Mouse (Mus musculus) inflammation-experienced regulatory T-cells, adult 16 weeks (primary cell): ENCODE measurements around the gene Retsat. TPM values are rescaled to one million over a fixed set of nuclear protein-coding genes. Genes with fewer than 3 reads are reported as not detected.

Experiments used
- polyA plus RNA-seq: library from polyadenylated mRNA; unstranded; fragments of 100-300 nt; shearing (Covaris generic); gene quantifications from one replicate; pipeline ENCODE4 v1.2.1, GENCODE M21; 2017

Gene Retsat
- polyA plus RNA-seq: 5.3 TPM

GRCm38 (mm10) chr6:72597956-72598753 is at the start of gene Retsat, which contains the start of gene Elmod3:
TSS of gene Retsat (plus strand) at chr6:72598475.
TSS of gene Elmod3 (minus strand) at chr6:72598413.

GRCm38 (mm10) chr6:72616643-72617288 is 18.5 kb downstream of the Retsat start, which contains the start of gene Tgoln1:
TSS of gene Tgoln1 (minus strand) at chr6:72617000.

Other genes starting within 250 kb of the Retsat start
- gene Tmem150a, start 243.0 kb upstream of the Retsat start, polyA plus RNA-seq: 0.59 TPM
- gene Rnf181, start 231.5 kb upstream of the Retsat start, polyA plus RNA-seq: 157 TPM
- 64.9 TPM for gene Vamp5, start 218.0 kb upstream of the Retsat start, polyA plus RNA-seq
- 303 TPM for gene Vamp8, start 207.8 kb upstream of the Retsat start, polyA plus RNA-seq
- gene Ggcx, start 184.2 kb upstream of the Retsat start, polyA plus RNA-seq: 12.6 TPM
- gene Mat2a, start 158.9 kb upstream of the Retsat start, polyA plus RNA-seq: 449 TPM
- not detected for gene Sh2d6, start 76.8 kb upstream of the Retsat start, polyA plus RNA-seq
- gene Capg, start 54.1 kb upstream of the Retsat start, polyA plus RNA-seq: 621 TPM
- 25.9 TPM for gene Elmod3, start 62 bp upstream of the Retsat start, polyA plus RNA-seq
- 156 TPM for gene Tgoln1, start 18.5 kb downstream of the Retsat start, polyA plus RNA-seq
- gene Tcf7l1, start 190.8 kb downstream of the Retsat start, polyA plus RNA-seq: 1.0 TPM